Mouse (Mus musculus): ENCODE measurements at regions not wholly inside any gene's neighbourhood (a gene's known extent, or its start where the extent isn't known, plus 50 kb on each side); places are given as distances from the start of the nearest gene placed in this dataset.

- no peak for DNase-seq (ENCODE audit: extremely low spot score in 1 of 2, low spot score in 1 of 2)
These were observed 182.0 kb downstream of the Tm2d1 start for GRCm38 (mm10) chr4:98201102-98201501.

GRCm38 (mm10) chr4:98200701-98201100, 182.4 kb downstream of the Tm2d1 start:
- DNase-seq (ENCODE audit: extremely low spot score in 1 of 2, low spot score in 1 of 2): no peak

- DNase-seq (ENCODE audit: extremely low spot score in 1 of 2, low spot score in 1 of 2): no peak
These were observed 192.8 kb downstream of the Tm2d1 start for GRCm38 (mm10) chr4:98190318-98190717.

- DNase-seq (ENCODE audit: extremely low spot score in 1 of 2, low spot score in 1 of 2): no peak
These were observed 193.2 kb downstream of the Tm2d1 start for GRCm38 (mm10) chr4:98189894-98190293.

- no peak for DNase-seq (ENCODE audit: extremely low spot score in 1 of 2, low spot score in 1 of 2)
These were observed 194.2 kb downstream of the Tm2d1 start for GRCm38 (mm10) chr4:98188944-98189343.

- no peak for DNase-seq (ENCODE audit: extremely low spot score in 1 of 2, low spot score in 1 of 2)
These were observed 196.1 kb downstream of the Tm2d1 start for GRCm38 (mm10) chr4:98187038-98187437.

GRCm38 (mm10) chr4:98182053-98182355, 201.1 kb downstream of the Tm2d1 start:
- DNase-seq (ENCODE audit: extremely low spot score in 1 of 2, low spot score in 1 of 2): no peak

- no peak for DNase-seq (ENCODE audit: extremely low spot score in 1 of 2, low spot score in 1 of 2)
These were observed 201.7 kb downstream of the Tm2d1 start for GRCm38 (mm10) chr4:98181185-98182052.

GRCm38 (mm10) chr4:98180336-98180735, 202.8 kb downstream of the Tm2d1 start:
- no peak for DNase-seq (ENCODE audit: extremely low spot score in 1 of 2, low spot score in 1 of 2)

Data from frontal cortex, adult 2 months (tissue).